Mouse (Mus musculus): ENCODE results near the gene Npw.

GRCm38 (mm10) chr17:24608874-24609273, 49.4 kb downstream of the Npw start:
- no peak for TF ChIP-seq CTCF (IDR thresholded peaks at IDR 0.05; ENCODE audit: extremely low read depth, insufficient read depth, low read length)
- TF ChIP-seq POLR2A (IDR thresholded peaks at IDR 0.05; ENCODE audit: extremely low read depth, insufficient read depth, low read length) = no peak

All from cortical plate, adult 2 months (tissue).